Mouse (Mus musculus): ENCODE results near the gene Defa23. TPM values are rescaled to one million over a fixed set of nuclear protein-coding genes. Genes with fewer than 3 reads are reported as not detected.
A peak's percentile ranks its signal among the peaks of the same experiment; 100 is the strongest.
"Not testable (repeated sequence)": the region's sequence is repeated elsewhere in the genome, so short reads cannot be mapped to it uniquely, and the experiment has no call there.

Defa23 gene
- total RNA-seq (2021), result not detected
- long read RNA-seq, result 0 reads

DNA sequence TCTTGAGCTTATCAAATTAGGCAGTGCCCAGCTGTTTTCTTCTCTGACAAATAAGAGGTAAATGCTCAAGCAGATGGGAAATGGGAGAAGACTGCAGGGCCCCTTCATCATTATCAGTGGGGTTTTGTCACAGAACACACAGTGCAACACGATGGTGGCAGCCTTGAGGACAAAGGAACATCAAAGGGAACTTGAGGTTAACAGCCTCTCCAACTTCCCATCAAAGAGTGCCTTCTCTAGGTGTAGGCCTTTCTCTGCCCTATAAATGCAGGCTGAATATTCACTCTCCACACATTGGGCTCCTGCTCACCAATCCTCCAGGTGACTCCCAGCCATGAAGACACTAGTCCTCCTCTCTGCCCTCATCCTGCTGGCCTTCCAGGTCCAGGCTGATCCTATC, at the start of gene Defa23:
Gene Defa23 (plus strand): TSS at position 301 of the 400 bp plus-strand sequence.
- DNase-seq (ENCODE audit: low spot score in 2 of 2), result not testable (repeated sequence)

DNA sequence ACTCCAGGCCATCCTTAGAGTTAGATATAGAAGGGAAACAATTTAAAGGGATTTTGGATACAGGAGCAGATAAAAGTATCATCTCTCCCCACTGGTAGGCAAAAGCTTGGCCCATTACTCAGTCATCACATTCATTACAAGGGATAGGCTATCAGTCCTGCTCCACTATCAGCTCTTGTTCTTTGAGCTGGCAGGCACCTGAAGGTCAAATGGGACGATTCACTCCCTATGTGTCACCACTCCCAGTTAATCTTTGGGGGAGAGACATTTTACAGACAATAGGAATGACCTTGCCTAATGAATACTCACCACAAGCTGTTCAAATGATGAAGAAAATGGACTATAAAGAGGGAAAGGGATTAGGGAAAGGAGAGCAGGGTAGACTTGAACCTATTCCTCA, 48.0 kb upstream of the Defa23 start:
- no peak for DNase-seq (ENCODE audit: low spot score in 2 of 2)

- DNase-seq (ENCODE audit: low spot score in 2 of 2), result peak in 1 of 2 experiments; percentile 24
These were observed 46.3 kb upstream of the Defa23 start for GRCm38 (mm10) chr8:21008578-21008977.

- DNase-seq (ENCODE audit: low spot score in 2 of 2), result not testable (repeated sequence)
These were observed 44.3 kb upstream of the Defa23 start for GRCm38 (mm10) chr8:21010548-21010947.

DNA sequence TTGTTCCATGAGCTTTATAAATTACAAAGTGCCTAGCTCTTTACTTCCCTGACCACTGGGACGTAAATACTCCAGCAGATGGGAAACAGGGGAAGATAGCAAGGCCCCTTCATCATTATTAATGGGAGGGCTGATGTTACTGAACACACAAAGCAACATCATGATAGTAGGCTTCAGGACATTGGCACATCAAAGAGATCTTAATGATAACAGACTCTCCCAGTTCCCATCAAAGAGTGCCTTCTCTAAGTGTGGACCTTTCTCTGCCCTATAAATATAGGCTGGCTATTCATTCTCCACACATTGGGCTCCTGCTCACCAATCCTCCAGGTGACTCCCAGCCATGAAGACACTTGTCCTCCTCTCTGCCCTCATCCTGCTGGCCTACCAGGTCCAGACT, 29.6 kb upstream of the Defa23 start, which contains the start of gene Defa21:
Gene Defa21 (plus strand): TSS at position 301 of the 400 bp plus-strand sequence.
- DNase-seq (ENCODE audit: low spot score in 2 of 2), result not testable (repeated sequence)

DNA sequence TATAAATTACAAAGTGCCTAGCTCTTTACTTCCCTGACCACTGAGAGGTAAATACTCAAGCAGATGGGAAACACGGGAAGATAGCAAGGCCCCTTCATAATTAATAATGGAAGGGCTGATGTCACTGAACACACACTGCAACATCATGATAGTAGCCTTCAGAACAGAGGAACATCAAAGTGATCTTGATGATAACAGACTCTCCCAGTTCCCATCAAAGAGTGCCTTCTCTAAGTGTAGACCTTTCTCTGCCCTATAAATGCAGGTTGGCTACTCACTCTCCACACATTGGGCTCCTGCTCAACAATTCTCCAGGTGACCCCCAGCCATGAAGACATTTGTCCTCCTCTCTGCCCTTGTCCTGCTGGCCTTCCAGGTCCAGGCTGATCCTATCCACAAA, 9.9 kb downstream of the Defa23 start, which contains the start of gene Defa35:
Gene Defa35 (plus strand): TSS at position 301 of the 400 bp plus-strand sequence.
- not testable (repeated sequence) for DNase-seq (ENCODE audit: low spot score in 2 of 2)

DNA sequence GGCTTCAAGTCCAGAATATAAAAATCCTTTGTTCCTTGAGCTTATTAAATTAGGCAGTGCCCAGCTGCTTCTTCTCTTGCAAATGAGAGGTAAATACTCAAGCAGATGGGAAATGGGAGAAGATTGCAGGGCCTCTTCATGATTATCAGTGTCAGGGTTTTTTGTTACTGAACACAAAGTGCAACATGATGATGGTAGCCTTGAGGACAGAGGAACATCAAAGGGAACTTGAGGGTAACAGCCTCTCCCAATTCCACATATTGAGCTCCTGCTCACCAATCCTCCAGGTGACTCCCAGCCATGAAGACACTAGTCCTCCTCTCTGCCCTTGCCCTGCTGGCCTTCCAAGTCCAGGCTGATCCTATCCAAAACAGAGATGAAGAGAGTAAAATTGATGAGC, 29.3 kb downstream of the Defa23 start, which contains the start of gene Defa25:
Gene Defa25 (plus strand): TSS at position 301 of the 400 bp plus-strand sequence.
- not testable (repeated sequence) for DNase-seq (ENCODE audit: low spot score in 2 of 2)

DNA sequence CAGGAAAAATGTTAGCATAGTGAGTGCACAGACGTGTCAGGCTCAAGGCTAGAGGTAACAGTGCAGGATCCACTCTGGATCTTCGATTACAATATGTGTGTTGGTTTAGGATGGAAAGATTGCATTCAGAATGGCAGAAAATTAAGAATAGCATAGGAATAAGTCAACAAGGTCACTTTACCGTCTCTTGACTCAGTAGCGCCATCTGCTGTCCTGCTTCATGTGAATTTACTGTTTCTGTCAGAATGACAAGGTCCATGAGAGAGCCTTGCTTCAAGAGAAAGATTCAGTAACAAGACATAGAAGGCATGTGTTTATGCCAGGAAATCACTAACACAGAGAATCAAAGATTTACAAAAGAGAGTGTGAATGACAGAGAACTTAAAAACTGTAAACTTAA, 38.3 kb downstream of the Defa23 start:
- DNase-seq (ENCODE audit: low spot score in 2 of 2), result peak in 1 of 2 experiments; percentile 1

- DNase-seq (ENCODE audit: low spot score in 2 of 2), result not testable (repeated sequence)
These were observed 41.1 kb downstream of the Defa23 start, which contains the start of gene Gm14851 for GRCm38 (mm10) chr8:21095950-21096349. Gm14851 (minus strand) TSS chr8:21096050.

Other genes starting within 250 kb of the Defa23 start
- gene Defb33, start 162.4 kb upstream of the Defa23 start, total RNA-seq (2021), result not detected
- gene Gm15056, start 152.4 kb upstream of the Defa23 start, total RNA-seq (2021), result not detected
- gene Gm6040, start 133.0 kb upstream of the Defa23 start, total RNA-seq (2021), result not detected
- not detected for gene AY761185, start 110.3 kb upstream of the Defa23 start, total RNA-seq (2021)
- gene Defa21, start 29.5 kb upstream of the Defa23 start, total RNA-seq (2021), result not detected
- gene Defa35, start 10.0 kb downstream of the Defa23 start, total RNA-seq (2021), result not detected
- not detected for gene Defa25, start 29.4 kb downstream of the Defa23 start, total RNA-seq (2021)
- not detected for gene Gm14851, start 41.0 kb downstream of the Defa23 start, total RNA-seq (2021)
- gene Defa30, start 79.6 kb downstream of the Defa23 start, total RNA-seq (2021), result not detected
- not detected for gene Defa22, start 107.2 kb downstream of the Defa23 start, total RNA-seq (2021)
- gene Defa31, start 136.6 kb downstream of the Defa23 start, total RNA-seq (2021), result not detected
- not detected for gene Gm15293, start 146.5 kb downstream of the Defa23 start, total RNA-seq (2021)
- gene Gm15292, start 194.7 kb downstream of the Defa23 start, total RNA-seq (2021), result not detected

All from layer of hippocampus, adult 18-20 months (tissue).